Mouse (Mus musculus): ENCODE measurements around the gene Cntrob. TPM values are rescaled to one million over a fixed set of nuclear protein-coding genes. Genes with fewer than 3 reads are reported as not detected.

Gene Cntrob
- 25.9 and 27.5 TPM in 2 replicates for polyA plus RNA-seq (2011; ENCODE audit: insufficient read depth, insufficient read length, low read depth, missing spikeins)

DNA sequence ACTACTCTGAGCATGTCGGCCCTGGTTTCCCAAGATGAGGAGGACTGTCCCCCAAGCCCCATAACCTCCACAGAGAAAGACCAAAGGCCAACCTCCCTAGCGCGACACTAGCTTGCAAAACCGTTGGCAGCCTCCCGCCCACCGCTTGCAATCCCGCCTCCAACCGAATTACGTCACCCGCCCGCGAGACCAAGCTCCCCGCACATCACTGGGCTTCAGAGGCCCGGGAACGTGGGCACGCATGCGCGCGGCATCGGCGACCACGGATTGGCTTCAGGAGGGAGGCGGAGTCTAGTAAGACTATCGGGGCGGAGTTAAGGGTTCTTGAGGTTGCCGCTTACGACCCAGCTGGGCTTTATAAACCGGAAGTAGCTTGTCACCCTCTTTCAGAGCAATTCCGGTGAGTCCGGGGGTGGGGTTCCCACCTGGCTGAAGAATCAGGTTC is at the start of gene Cntrob, which contains the start of gene Trappc1:
Gene Cntrob (minus strand): TSS at position 109 of the 445 bp plus-strand sequence.
Gene Trappc1 (plus strand): TSS at position 314 of the 445 bp plus-strand sequence.
- Histone ChIP-seq H3K36me3 (ENCODE audit: control insufficient read depth, insufficient read depth, low read length, poor library complexity, severe bottlenecking) (peaks cover 6% of the 10 kb centered on the region; the same call in 1 of the 2 replicates), H3K27ac (ENCODE audit: insufficient read depth, low read length) (peak within 1 kb of the TSS; percentile 28), H3K4me1 (ENCODE audit: control insufficient read depth, insufficient read depth, low read length) (no peaks in the 10 kb centered on the region), H3K27me3 (ENCODE audit: control insufficient read depth, insufficient read depth, low read length, poor library complexity, severe bottlenecking) (peaks cover 9% of the 10 kb centered on the region), H3K9ac (ENCODE audit: low read depth, poor library complexity, severe bottlenecking) (peak within 1 kb of the TSS; percentile 83), H3K4me3 (ENCODE audit: low read depth, low read length) (peak within 1 kb of the TSS; percentile 77), H3K9me3 (replicated peaks; ENCODE audit: control insufficient read depth, insufficient read depth, low read length, poor library complexity, severe bottlenecking) (no peaks in the 10 kb centered on the region)
- TF ChIP-seq CTCF (IDR thresholded peaks at IDR 0.05; ENCODE audit: low read depth, low read length) (no peak), POLR2A (IDR thresholded peaks at IDR 0.05; ENCODE audit: insufficient read depth, low read length) (peak; percentile 96)

DNA sequence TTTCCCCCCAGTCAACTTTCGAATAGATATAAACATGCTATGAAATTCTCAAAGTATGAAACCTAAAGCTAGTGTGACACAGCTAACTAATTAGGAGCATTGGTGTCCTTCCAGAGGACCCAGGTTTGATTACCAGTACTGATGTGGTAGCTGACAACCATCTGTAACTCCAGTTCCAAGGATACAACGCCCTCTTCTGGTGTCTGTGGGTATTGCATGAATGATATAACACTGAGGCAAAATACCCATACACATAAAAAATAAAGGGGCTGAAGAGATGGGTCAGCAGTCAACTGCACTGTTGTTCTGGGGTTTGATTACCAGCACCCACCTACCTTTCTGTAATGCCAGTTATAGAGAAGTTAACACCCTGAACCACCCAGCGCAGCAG is 49.2 kb upstream of the Cntrob start:
- H3K9me3 ChIP-seq (replicated peaks; ENCODE audit: control insufficient read depth, insufficient read depth, low read length, poor library complexity, severe bottlenecking) = no peaks in the 10 kb centered on the region
- H3K4me1 ChIP-seq (ENCODE audit: control insufficient read depth, insufficient read depth, low read length) = no peaks in the 10 kb centered on the region
- no peaks in the 10 kb centered on the region for H3K36me3 ChIP-seq (ENCODE audit: control insufficient read depth, insufficient read depth, low read length, poor library complexity, severe bottlenecking)
- no peak for TF ChIP-seq CTCF (IDR thresholded peaks at IDR 0.05; ENCODE audit: low read depth, low read length)
- no peak for TF ChIP-seq POLR2A (IDR thresholded peaks at IDR 0.05; ENCODE audit: insufficient read depth, low read length)
- TF ChIP-seq EP300 (IDR thresholded peaks at IDR 0.05; ENCODE audit: insufficient read depth, low read depth, low read length) = no peak
- peaks cover 11% of the 10 kb centered on the region for H3K27me3 ChIP-seq (ENCODE audit: control insufficient read depth, insufficient read depth, low read length, poor library complexity, severe bottlenecking)
- no peak overlapping the region for H3K4me3 ChIP-seq (ENCODE audit: low read depth, low read length)
- no peak overlapping the region for H3K27ac ChIP-seq (ENCODE audit: insufficient read depth, low read length)
- H3K9ac ChIP-seq (ENCODE audit: low read depth, poor library complexity, severe bottlenecking) = no peak overlapping the region

DNA sequence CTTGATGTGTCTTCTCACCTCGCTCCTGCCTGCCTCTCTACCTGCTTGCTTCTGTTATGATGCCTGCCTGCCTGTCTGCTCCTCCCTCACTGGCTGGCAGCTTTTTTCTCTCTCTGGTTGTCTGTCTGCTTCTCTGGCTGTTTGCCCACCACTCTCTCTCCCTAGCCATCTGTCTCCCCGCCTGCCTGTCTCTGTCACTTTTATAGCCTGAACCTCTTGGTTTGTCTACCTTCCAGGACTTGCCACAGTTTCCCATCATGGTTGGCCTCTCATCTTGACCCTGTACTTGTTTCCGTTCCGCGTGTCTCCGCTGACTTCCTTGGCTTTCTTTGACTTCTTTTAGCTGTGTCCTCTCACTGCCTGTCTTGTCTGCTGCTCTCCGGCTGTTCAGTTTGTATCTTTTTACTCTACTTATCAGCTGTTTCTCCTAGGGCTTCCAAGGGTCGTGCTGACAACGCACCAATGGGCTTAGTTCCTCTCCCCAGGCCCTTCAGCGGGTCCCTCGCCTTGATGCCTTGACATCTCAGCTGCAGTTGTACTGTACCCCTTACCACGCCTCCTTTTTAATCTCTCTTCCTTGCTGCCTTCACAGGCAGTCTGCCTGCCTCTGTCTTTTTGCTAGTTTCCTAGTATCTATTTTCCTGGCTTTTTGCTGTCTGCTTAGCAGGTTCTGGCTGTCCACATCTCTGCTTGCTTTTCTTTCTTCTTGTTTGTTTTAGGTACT is 48.6 kb upstream of the Cntrob start:
- TF ChIP-seq POLR2A (IDR thresholded peaks at IDR 0.05; ENCODE audit: insufficient read depth, low read length) (no peak), EP300 (IDR thresholded peaks at IDR 0.05; ENCODE audit: insufficient read depth, low read depth, low read length) (no peak), CTCF (IDR thresholded peaks at IDR 0.05; ENCODE audit: low read depth, low read length) (no peak)
- H3K27me3 ChIP-seq (ENCODE audit: control insufficient read depth, insufficient read depth, low read length, poor library complexity, severe bottlenecking) = peaks cover 14% of the 10 kb centered on the region
- no peak overlapping the region for H3K27ac ChIP-seq (ENCODE audit: insufficient read depth, low read length)
- H3K9ac ChIP-seq (ENCODE audit: low read depth, poor library complexity, severe bottlenecking) = no peak overlapping the region
- no peaks in the 10 kb centered on the region for H3K36me3 ChIP-seq (ENCODE audit: control insufficient read depth, insufficient read depth, low read length, poor library complexity, severe bottlenecking)
- no peak overlapping the region for H3K4me3 ChIP-seq (ENCODE audit: low read depth, low read length)
- H3K9me3 ChIP-seq (replicated peaks; ENCODE audit: control insufficient read depth, insufficient read depth, low read length, poor library complexity, severe bottlenecking) = no peaks in the 10 kb centered on the region
- no peaks in the 10 kb centered on the region for H3K4me1 ChIP-seq (ENCODE audit: control insufficient read depth, insufficient read depth, low read length)

DNA sequence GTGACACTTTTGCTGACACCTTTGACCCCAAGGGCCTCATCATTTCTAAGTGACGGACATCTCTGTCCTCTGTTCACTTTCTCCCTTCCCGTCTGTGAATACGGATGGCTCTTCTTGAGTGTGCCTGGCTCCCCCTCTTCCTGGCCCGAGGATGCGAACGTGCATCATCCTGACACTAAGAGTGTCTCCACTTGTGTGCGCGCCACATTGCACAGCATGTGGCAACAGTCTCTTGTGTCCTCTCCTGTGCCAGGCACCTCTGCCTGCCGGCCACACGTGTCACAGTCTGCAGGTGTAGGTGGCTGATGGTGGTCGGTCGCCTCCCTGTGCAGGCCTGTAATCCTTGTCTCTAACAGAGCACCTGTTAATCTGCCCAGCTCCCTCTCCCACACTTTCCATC is 48.0 kb upstream of the Cntrob start:
- Histone ChIP-seq H3K4me3 (ENCODE audit: low read depth, low read length) (no peak overlapping the region), H3K36me3 (ENCODE audit: control insufficient read depth, insufficient read depth, low read length, poor library complexity, severe bottlenecking) (no peaks in the 10 kb centered on the region), H3K27me3 (ENCODE audit: control insufficient read depth, insufficient read depth, low read length, poor library complexity, severe bottlenecking) (peaks cover 14% of the 10 kb centered on the region), H3K9me3 (replicated peaks; ENCODE audit: control insufficient read depth, insufficient read depth, low read length, poor library complexity, severe bottlenecking) (no peaks in the 10 kb centered on the region), H3K4me1 (ENCODE audit: control insufficient read depth, insufficient read depth, low read length) (no peaks in the 10 kb centered on the region), H3K9ac (ENCODE audit: low read depth, poor library complexity, severe bottlenecking) (no peak overlapping the region), H3K27ac (ENCODE audit: insufficient read depth, low read length) (no peak overlapping the region)
- TF ChIP-seq POLR2A (IDR thresholded peaks at IDR 0.05; ENCODE audit: insufficient read depth, low read length) (no peak), CTCF (IDR thresholded peaks at IDR 0.05; ENCODE audit: low read depth, low read length) (no peak), EP300 (IDR thresholded peaks at IDR 0.05; ENCODE audit: insufficient read depth, low read depth, low read length) (no peak)

DNA sequence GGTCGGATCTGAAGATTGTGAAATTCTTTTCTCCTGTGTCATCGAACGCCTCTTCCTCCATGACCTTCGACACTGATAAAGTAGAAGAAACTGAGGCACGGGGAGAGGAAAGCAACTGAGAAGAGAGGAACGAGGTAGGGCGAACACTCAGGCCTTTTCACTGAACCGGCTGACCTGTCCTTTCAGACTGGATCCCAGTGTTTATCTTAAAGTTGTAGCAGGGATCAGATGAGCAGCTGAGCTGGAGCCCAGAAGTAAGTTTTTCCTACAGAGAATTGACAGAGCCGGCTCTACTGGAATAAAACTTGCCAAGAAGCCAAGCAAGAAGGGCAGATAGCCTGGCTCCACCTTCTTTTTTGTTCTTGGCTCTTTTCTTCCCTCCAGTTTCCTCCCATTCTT is 47.2 kb upstream of the Cntrob start:
- Histone ChIP-seq H3K36me3 (ENCODE audit: control insufficient read depth, insufficient read depth, low read length, poor library complexity, severe bottlenecking) (no peaks in the 10 kb centered on the region), H3K9ac (ENCODE audit: low read depth, poor library complexity, severe bottlenecking) (no peak overlapping the region), H3K9me3 (replicated peaks; ENCODE audit: control insufficient read depth, insufficient read depth, low read length, poor library complexity, severe bottlenecking) (no peaks in the 10 kb centered on the region), H3K4me1 (ENCODE audit: control insufficient read depth, insufficient read depth, low read length) (no peaks in the 10 kb centered on the region), H3K27ac (ENCODE audit: insufficient read depth, low read length) (peak overlapping the region; percentile 15; the same call in 1 of the 2 replicates), H3K27me3 (ENCODE audit: control insufficient read depth, insufficient read depth, low read length, poor library complexity, severe bottlenecking) (peaks cover 14% of the 10 kb centered on the region), H3K4me3 (ENCODE audit: low read depth, low read length) (no peak overlapping the region)
- TF ChIP-seq EP300 (IDR thresholded peaks at IDR 0.05; ENCODE audit: insufficient read depth, low read depth, low read length) (no peak), CTCF (IDR thresholded peaks at IDR 0.05; ENCODE audit: low read depth, low read length) (no peak), POLR2A (IDR thresholded peaks at IDR 0.05; ENCODE audit: insufficient read depth, low read length) (no peak)
